Mouse (Mus musculus) thymus, adult 2 months (tissue): ENCODE data around the gene Ppbp.

Experiments used
- CTCF ChIP-seq: fragments of 200-500 bp; IDR thresholded peaks from 2 replicates; pipeline ENCODE4 v1.5.1; 2012; ENCODE audit warnings: mild to moderate bottlenecking, control low read depth, low read length, moderate library complexity, borderline replicate concordance; ENCODE audit not compliant: control insufficient read depth, poor library complexity, insufficient read depth; ENCODE audit errors: extremely low read depth
- POLR2A ChIP-seq: fragments of 200-500 bp; IDR thresholded peaks from 2 replicates; pipeline ENCODE4 v1.6.1; 2012; ENCODE audit warnings: mild to moderate bottlenecking, low read length, control low read depth, moderate library complexity; ENCODE audit not compliant: control insufficient read depth, poor library complexity, insufficient read depth; ENCODE audit errors: extremely low read depth

DNA sequence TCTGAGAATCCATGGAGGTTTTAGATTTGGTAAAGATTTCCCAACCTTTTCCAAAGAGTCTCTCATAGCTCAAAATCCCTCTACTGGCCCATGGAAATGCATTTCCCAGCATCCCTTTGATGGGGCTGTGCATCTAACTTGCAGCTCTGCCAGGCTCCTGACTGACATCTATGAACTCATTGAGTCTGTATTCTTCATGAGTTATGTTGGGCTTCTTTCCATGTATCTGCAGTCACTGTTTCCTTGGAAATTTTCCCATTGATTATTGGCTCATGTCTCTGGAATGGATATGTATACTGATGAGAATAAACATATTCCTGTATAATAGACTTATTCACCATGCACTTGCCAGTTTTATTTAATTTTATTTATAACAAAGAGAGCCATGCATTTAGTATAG is 37.7 kb downstream of the Ppbp start:
- TF ChIP-seq CTCF: no peak
- TF ChIP-seq POLR2A: no peak
